Mouse (Mus musculus): Measurements from ENCODE around the gene Mgat5b.

- no peak for TF ChIP-seq CTCF (IDR thresholded peaks at IDR 0.05; ENCODE audit: borderline replicate concordance, extremely low read depth, insufficient read depth, insufficient read length)
- no peak for TF ChIP-seq POLR2A (IDR thresholded peaks at IDR 0.05; ENCODE audit: borderline replicate concordance, extremely low read depth, insufficient read depth, insufficient read length, poor library complexity, severe bottlenecking)
These were observed 54.2 kb downstream of the Mgat5b start for GRCm38 (mm10) chr11:116972828-116973227.
